8 mouse cellular contexts compared by ENCODE assay signal in the genomic region with DNA sequence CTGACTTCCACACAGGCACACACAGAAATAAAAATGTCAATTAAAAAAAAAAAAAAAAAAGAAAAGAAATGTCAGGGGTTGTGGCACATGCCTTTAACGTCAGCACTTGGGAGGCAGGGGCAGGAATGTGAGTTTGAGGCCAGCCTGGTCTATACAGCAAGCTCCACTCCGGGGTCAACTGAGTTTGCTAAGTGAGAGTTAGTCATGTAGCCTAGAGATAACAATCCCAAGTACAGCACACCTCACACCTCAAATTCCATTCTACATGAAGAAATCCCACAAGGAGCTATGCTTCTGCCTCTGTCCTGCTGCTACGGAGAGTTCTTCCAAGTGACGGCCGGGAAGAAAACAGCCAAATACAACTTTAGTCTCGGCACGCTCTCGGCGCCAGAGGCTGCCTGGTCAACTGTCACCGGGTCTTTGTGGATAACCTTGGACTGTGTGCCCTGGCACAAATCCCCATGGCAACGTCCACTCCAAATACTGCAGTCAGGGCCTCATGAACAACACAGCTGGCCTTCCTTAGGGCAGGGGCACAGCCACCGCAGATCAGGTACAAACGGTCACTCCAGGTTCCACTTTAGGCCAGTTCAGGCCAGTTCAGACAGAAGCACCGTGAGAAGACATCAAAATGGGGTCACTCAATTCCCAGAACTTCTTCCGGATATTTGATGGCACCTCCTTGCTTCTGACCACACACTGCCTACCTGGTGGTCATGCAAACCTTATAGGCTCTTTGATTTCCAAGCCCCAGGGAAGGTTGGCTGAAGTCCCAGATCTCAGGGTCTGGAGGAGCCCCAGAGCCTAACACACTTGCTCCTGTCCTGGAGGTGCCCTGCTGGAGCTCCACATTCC. TPM values are rescaled to one million over a fixed set of nuclear protein-coding genes. Genes with fewer than 3 reads are reported as not detected.
DNase-seq lines count a peak whose midpoint lies in the region; ATAC-seq and TF ChIP-seq lines count a peak whose summit lies in the region.

No protein-coding gene starts in this region.

- TF ChIP-seq CTCF in lung, adult 2 months (IDR thresholded peaks at IDR 0.05; ENCODE audit: insufficient read depth, low read length): no peak

- H3K4me3 ChIP-seq in lung, embryonic 15.5 days: no peak overlapping the region
- H3K4me3 ChIP-seq in lung, adult 2 months (replicated peaks; ENCODE audit: extremely low read depth, low read depth, low read length): no peak overlapping the region
- no peak overlapping the region for H3K4me3 ChIP-seq in forebrain, embryonic 13.5 days
- no peak overlapping the region for H3K4me3 ChIP-seq in intestine, embryonic 16.5 days (ENCODE audit: low read length)

- H3K27me3 ChIP-seq in lung, embryonic 15.5 days: no peaks in the 10 kb centered on the region
- no peaks in the 10 kb centered on the region for H3K27me3 ChIP-seq in forebrain, embryonic 13.5 days
- H3K27me3 ChIP-seq in intestine, embryonic 16.5 days (replicated peaks; ENCODE audit: control insufficient read depth, insufficient read depth, low read length): no peaks in the 10 kb centered on the region

- H3K9ac ChIP-seq in lung, embryonic 15.5 days: no peak overlapping the region; the same call in 1 of the 2 replicates
- H3K9ac ChIP-seq in forebrain, embryonic 13.5 days: no peak overlapping the region
- H3K9ac ChIP-seq in intestine, embryonic 16.5 days (ENCODE audit: low read depth, low read length): no peak overlapping the region

- peaks cover 78% of the 10 kb centered on the region for H3K4me1 ChIP-seq in lung, embryonic 15.5 days
- peaks cover 25% of the 10 kb centered on the region for H3K4me1 ChIP-seq in lung, adult 2 months (ENCODE audit: control insufficient read depth, insufficient read depth, low read length)
- peaks cover 74% of the 10 kb centered on the region for H3K4me1 ChIP-seq in forebrain, embryonic 13.5 days
- peaks cover 41% of the 10 kb centered on the region for H3K4me1 ChIP-seq in intestine, embryonic 16.5 days (ENCODE audit: control insufficient read depth, insufficient read depth, low read length)

- H3K9me3 ChIP-seq in lung, embryonic 15.5 days: no peaks in the 10 kb centered on the region
- H3K9me3 ChIP-seq in forebrain, embryonic 13.5 days (replicated peaks): no peaks in the 10 kb centered on the region
- H3K9me3 ChIP-seq in intestine, embryonic 16.5 days (ENCODE audit: control insufficient read depth, low read length): no peaks in the 10 kb centered on the region

- peak overlapping the region; percentile 8; the same call in 1 of the 2 replicates for H3K27ac ChIP-seq in lung, embryonic 15.5 days
- H3K27ac ChIP-seq in forebrain, embryonic 13.5 days: 0 out of 2 replicates have a peak overlapping the region, but pooled peaks have one; percentile 40
- H3K27ac ChIP-seq in intestine, embryonic 16.5 days (ENCODE audit: low read length): 0 out of 2 replicates have a peak overlapping the region, but pooled peaks have one; percentile 10

- WGBS in lung, embryonic 15.5 days: 73% methylated on average over 15 of the region's 15 CpGs
- 54% methylated on average over 15 of the region's 15 CpGs for WGBS in lung, adult 2 months
- 86% methylated on average over 15 of the region's 15 CpGs for WGBS in forebrain, embryonic 13.5 days
- 85% methylated on average over 15 of the region's 15 CpGs for WGBS in intestine, embryonic 16.5 days

- H3K36me3 ChIP-seq in lung, embryonic 15.5 days: no peaks in the 10 kb centered on the region
- H3K36me3 ChIP-seq in forebrain, embryonic 13.5 days (ENCODE audit: poor library complexity, severe bottlenecking): peaks cover 28% of the 10 kb centered on the region
- H3K36me3 ChIP-seq in intestine, embryonic 16.5 days (ENCODE audit: control insufficient read depth, insufficient read depth, low read length): no peaks in the 10 kb centered on the region

- no peak overlapping the region for H3K4me2 ChIP-seq in lung, embryonic 15.5 days
- H3K4me2 ChIP-seq in forebrain, embryonic 13.5 days: peak overlapping the region; percentile 27; the same call in 1 of the 2 replicates
- H3K4me2 ChIP-seq in intestine, embryonic 16.5 days (ENCODE audit: low read depth, low read length): no peak overlapping the region

- no peak for DNase-seq in lung, adult 2 months
- DNase-seq in naive thymus-derived CD4-positive, alpha-beta T cell, adult 2 months (ENCODE audit: low read depth): peak; percentile 30
- no peak for DNase-seq in thymus, postnatal 14 days
- no peak for DNase-seq in thymus, postnatal 4 days
- DNase-seq in spleen, postnatal 14 days (ENCODE audit: low spot score in 2 of 2): no peak

- no peak for ATAC-seq in lung, embryonic 15.5 days (ENCODE audit: borderline replicate concordance, extremely low read depth, low FRiP score, low TSS enrichment)
- ATAC-seq in forebrain, embryonic 13.5 days: no peak
- no peak for ATAC-seq in intestine, embryonic 16.5 days

- no peak for TF ChIP-seq POLR2A in lung, adult 2 months (IDR thresholded peaks at IDR 0.05; ENCODE audit: borderline replicate concordance, extremely low read depth, low read depth, low read length)

RNA-seq across cellular contexts. Expression of gene Vps37b, which starts 6.3 kb away (rescaled TPM):
- 38.1 and 41.3 TPM in 2 replicates for polyA plus RNA-seq in lung, embryonic 15.5 days (2015; fragmentation: Nextera tagmentation; extraction: Ambion mirVana)
- polyA plus RNA-seq in lung, adult 2 months (2012; rRNA removed): 36.6 and 39.3 TPM in 2 replicates
- 86.5 and 92.2 TPM in 2 replicates for polyA plus RNA-seq in forebrain, embryonic 13.5 days (2015; fragmentation: Nextera tagmentation; extraction: Ambion mirVana)
- 25.7 and 27.1 TPM in 2 replicates for polyA plus RNA-seq in intestine, embryonic 16.5 days (2015; fragmentation: Nextera tagmentation; extraction: Ambion mirVana)

RNA-seq across cellular contexts. Expression of gene Hip1r, which starts 52.4 kb away (rescaled TPM):
- 11.8 and 13.3 TPM in 2 replicates for polyA plus RNA-seq in lung, embryonic 15.5 days (2015; fragmentation: Nextera tagmentation; extraction: Ambion mirVana)
- polyA plus RNA-seq in lung, adult 2 months (2012; rRNA removed): 31.9 and 36.4 TPM in 2 replicates
- 16.2 and 16.8 TPM in 2 replicates for polyA plus RNA-seq in forebrain, embryonic 13.5 days (2015; fragmentation: Nextera tagmentation; extraction: Ambion mirVana)
- polyA plus RNA-seq in intestine, embryonic 16.5 days (2015; fragmentation: Nextera tagmentation; extraction: Ambion mirVana): 33.8 and 34.8 TPM in 2 replicates
